Mouse (Mus musculus): ENCODE measurements at regions not wholly inside any gene's neighbourhood (a gene's known extent, or its start where the extent isn't known, plus 50 kb on each side); places are given as distances from the start of the nearest gene placed in this dataset.

GRCm38 (mm10) chr8:26824189-26824941, 152.8 kb upstream of the Zfp703 start:
- Histone ChIP-seq H3K4me1 (peaks cover 4% of the 10 kb centered on the region; the same call in 1 of the 2 replicates), H3K9ac (no peak overlapping the region), H3K36me3 (no peaks in the 10 kb centered on the region), H3K4me3 (replicated peaks) (no peak overlapping the region), H3K27me3 (peaks cover 29% of the 10 kb centered on the region), H3K9me3 (replicated peaks) (no peaks in the 10 kb centered on the region), H3K4me2 (no peak overlapping the region), H3K27ac (no peak overlapping the region)
- ATAC-seq (replicated peaks; ENCODE audit: low FRiP score), result peak; percentile 69
- 74% methylated on average over 8 of the region's 8 CpGs for WGBS

DNA sequence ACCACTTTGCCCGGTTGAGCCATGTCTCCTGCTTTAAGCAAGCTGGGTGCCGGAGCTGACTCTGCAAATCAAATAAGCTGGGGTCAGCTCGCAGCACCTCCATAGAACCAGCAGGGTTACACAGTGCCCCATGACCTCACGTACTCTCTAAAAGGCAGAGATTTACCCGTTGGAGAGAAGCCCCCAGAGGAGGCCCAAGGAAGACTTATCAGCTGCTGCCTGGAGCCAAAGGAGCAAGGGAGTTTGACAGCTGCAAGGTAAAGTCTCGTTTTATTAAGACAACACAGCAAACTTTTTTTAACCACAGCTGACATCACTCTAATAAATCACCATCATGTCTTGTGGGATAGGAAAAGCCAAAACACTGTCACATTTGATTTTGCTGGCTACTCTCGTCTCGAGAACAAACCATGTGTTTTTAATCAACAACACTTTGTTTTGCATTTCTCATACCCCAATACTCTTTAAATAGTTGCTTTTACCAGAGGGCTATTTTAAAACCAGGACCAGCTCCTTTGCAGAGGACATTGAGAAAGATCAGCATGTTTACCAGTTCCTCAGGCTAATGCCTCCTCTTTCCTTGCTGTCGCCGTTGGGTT, 148.7 kb upstream of the Zfp703 start:
- Histone ChIP-seq H3K4me2 (no peak overlapping the region), H3K4me3 (replicated peaks) (no peak overlapping the region), H3K9me3 (replicated peaks) (no peaks in the 10 kb centered on the region), H3K4me1 (peaks cover 21% of the 10 kb centered on the region), H3K27ac (no peak overlapping the region), H3K27me3 (peaks cover 40% of the 10 kb centered on the region), H3K36me3 (no peaks in the 10 kb centered on the region), H3K9ac (no peak overlapping the region)
- no peak for ATAC-seq (replicated peaks; ENCODE audit: low FRiP score)
- WGBS, result 22% methylated on average over 10 of the region's 10 CpGs

GRCm38 (mm10) chr8:26829313-26829712, 147.8 kb upstream of the Zfp703 start:
- no peak for ATAC-seq (replicated peaks; ENCODE audit: low FRiP score)
- H3K36me3 ChIP-seq, result no peaks in the 10 kb centered on the region
- H3K4me2 ChIP-seq, result no peak overlapping the region
- no peaks in the 10 kb centered on the region for H3K9me3 ChIP-seq (replicated peaks)
- WGBS, result 81% methylated on average over 4 of the region's 4 CpGs
- H3K4me1 ChIP-seq, result peaks cover 29% of the 10 kb centered on the region
- H3K4me3 ChIP-seq (replicated peaks), result no peak overlapping the region
- H3K27ac ChIP-seq, result no peak overlapping the region
- no peak overlapping the region for H3K9ac ChIP-seq
- peaks cover 40% of the 10 kb centered on the region for H3K27me3 ChIP-seq

DNA sequence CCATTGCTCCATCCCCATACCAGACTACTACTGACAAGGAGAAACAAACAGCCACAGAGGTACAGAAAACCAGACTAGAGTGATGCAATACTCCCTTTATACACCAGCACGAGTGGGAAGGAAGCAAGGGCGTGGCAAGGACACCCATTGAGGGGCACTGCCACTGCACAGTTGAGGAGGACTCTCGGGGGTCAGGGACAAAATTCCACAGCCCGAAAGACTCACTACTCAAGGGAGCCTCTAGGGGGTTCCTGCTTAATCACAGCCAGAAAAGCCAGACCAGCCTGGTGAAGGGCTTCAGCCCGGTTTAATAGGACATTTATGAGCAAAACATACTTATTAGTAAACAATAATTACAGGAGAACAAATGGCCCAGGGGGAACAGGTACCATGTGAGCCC, 146.0 kb upstream of the Zfp703 start:
- Histone ChIP-seq H3K4me1 (peaks cover 45% of the 10 kb centered on the region), H3K4me3 (replicated peaks) (no peak overlapping the region), H3K9ac (no peak overlapping the region), H3K27ac (no peak overlapping the region), H3K36me3 (no peaks in the 10 kb centered on the region), H3K9me3 (replicated peaks) (no peaks in the 10 kb centered on the region), H3K27me3 (peaks cover 27% of the 10 kb centered on the region), H3K4me2 (no peak overlapping the region)
- ATAC-seq (replicated peaks; ENCODE audit: low FRiP score), result no peak
- WGBS, result 30% methylated on average over 5 of the region's 5 CpGs

GRCm38 (mm10) chr8:26831790-26832189, 145.3 kb upstream of the Zfp703 start:
- no peak for ATAC-seq (replicated peaks; ENCODE audit: low FRiP score)
- 78% methylated on average over 6 of the region's 6 CpGs for WGBS
- H3K27ac ChIP-seq, result no peak overlapping the region
- H3K4me1 ChIP-seq, result peaks cover 47% of the 10 kb centered on the region
- no peaks in the 10 kb centered on the region for H3K9me3 ChIP-seq (replicated peaks)
- no peak overlapping the region for H3K4me3 ChIP-seq (replicated peaks)
- no peak overlapping the region for H3K4me2 ChIP-seq
- H3K36me3 ChIP-seq, result no peaks in the 10 kb centered on the region
- H3K9ac ChIP-seq, result no peak overlapping the region
- H3K27me3 ChIP-seq, result peaks cover 27% of the 10 kb centered on the region

DNA sequence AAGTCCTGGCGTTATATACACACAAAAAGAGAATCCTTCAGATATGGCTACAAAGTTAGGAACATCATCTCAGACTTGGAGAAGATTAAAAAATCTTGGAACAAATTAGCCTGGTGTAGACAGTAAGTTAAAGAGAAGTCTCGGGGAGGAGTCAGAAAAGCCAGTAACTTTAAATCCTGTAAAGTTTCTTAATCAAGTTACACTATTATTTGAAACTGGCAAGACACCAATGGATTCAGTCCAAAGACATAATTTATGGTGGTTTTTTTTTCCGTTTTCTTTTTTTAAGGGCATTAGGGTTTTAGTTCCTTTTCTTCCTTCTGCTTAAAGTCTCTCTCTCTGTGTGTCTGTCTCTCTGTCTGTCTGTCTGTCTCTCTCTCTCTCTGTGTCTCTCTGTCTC, 144.6 kb upstream of the Zfp703 start:
- Histone ChIP-seq H3K36me3 (no peaks in the 10 kb centered on the region), H3K4me1 (peaks cover 47% of the 10 kb centered on the region), H3K9me3 (replicated peaks) (no peaks in the 10 kb centered on the region), H3K4me3 (replicated peaks) (no peak overlapping the region), H3K9ac (no peak overlapping the region), H3K4me2 (no peak overlapping the region), H3K27ac (no peak overlapping the region), H3K27me3 (peaks cover 28% of the 10 kb centered on the region)
- ATAC-seq (replicated peaks; ENCODE audit: low FRiP score), result no peak
- 53% methylated on average over 3 of the region's 3 CpGs for WGBS

DNA sequence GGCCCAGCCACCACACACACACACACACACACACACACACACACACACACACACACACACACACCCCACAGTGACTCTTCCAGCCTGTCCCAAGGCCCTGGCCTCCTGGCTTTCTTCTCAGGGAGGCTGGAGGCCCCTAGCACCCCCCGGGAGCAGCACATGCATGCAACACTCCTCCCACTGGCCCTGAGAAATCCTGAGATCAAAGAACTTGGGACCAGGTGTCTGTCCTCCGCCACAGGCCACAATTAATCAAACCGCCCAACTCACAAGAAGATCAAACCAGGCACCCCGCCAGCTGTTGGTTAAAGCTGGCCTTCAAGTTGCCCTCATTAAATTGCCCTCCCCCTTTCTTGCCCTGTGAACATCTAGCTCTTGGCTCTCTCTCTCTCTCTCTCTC, 143.8 kb upstream of the Zfp703 start:
- H3K4me2 ChIP-seq, result no peak overlapping the region
- no peaks in the 10 kb centered on the region for H3K36me3 ChIP-seq
- no peak overlapping the region for H3K9ac ChIP-seq
- 10% methylated on average over 4 of the region's 4 CpGs for WGBS
- 0 out of 2 replicates have a peak overlapping the region, but pooled peaks have one; percentile 30 for H3K27ac ChIP-seq
- H3K4me3 ChIP-seq (replicated peaks), result no peak overlapping the region
- no peaks in the 10 kb centered on the region for H3K9me3 ChIP-seq (replicated peaks)
- ATAC-seq (replicated peaks; ENCODE audit: low FRiP score), result peak; percentile 93
- H3K4me1 ChIP-seq, result peaks cover 45% of the 10 kb centered on the region
- H3K27me3 ChIP-seq, result peaks cover 25% of the 10 kb centered on the region

GRCm38 (mm10) chr8:26833784-26834183, 143.3 kb upstream of the Zfp703 start:
- H3K36me3 ChIP-seq, result no peaks in the 10 kb centered on the region
- H3K4me3 ChIP-seq (replicated peaks), result no peak overlapping the region
- ATAC-seq (replicated peaks; ENCODE audit: low FRiP score), result no peak
- H3K27me3 ChIP-seq, result peaks cover 25% of the 10 kb centered on the region
- 36% methylated on average over 5 of the region's 5 CpGs for WGBS
- H3K4me1 ChIP-seq, result peaks cover 43% of the 10 kb centered on the region
- H3K9ac ChIP-seq, result no peak overlapping the region
- no peaks in the 10 kb centered on the region for H3K9me3 ChIP-seq (replicated peaks)
- no peak overlapping the region for H3K4me2 ChIP-seq
- H3K27ac ChIP-seq, result no peak overlapping the region

GRCm38 (mm10) chr8:26834604-26835003, 142.5 kb upstream of the Zfp703 start:
- H3K27me3 ChIP-seq, result peaks cover 25% of the 10 kb centered on the region
- peaks cover 43% of the 10 kb centered on the region for H3K4me1 ChIP-seq
- ATAC-seq (replicated peaks; ENCODE audit: low FRiP score), result no peak
- WGBS, result 76% methylated on average over 13 of the region's 13 CpGs
- no peak overlapping the region for H3K27ac ChIP-seq
- H3K9me3 ChIP-seq (replicated peaks), result no peaks in the 10 kb centered on the region
- no peak overlapping the region for H3K9ac ChIP-seq
- no peaks in the 10 kb centered on the region for H3K36me3 ChIP-seq
- H3K4me3 ChIP-seq (replicated peaks), result no peak overlapping the region
- no peak overlapping the region for H3K4me2 ChIP-seq

GRCm38 (mm10) chr8:26835076-26835475, 142.0 kb upstream of the Zfp703 start:
- Histone ChIP-seq H3K36me3 (no peaks in the 10 kb centered on the region), H3K4me1 (peaks cover 43% of the 10 kb centered on the region), H3K9ac (no peak overlapping the region), H3K27me3 (peaks cover 21% of the 10 kb centered on the region), H3K9me3 (replicated peaks) (no peaks in the 10 kb centered on the region), H3K27ac (no peak overlapping the region), H3K4me3 (replicated peaks) (no peak overlapping the region), H3K4me2 (no peak overlapping the region)
- WGBS, result 31% methylated on average over 8 of the region's 8 CpGs
- ATAC-seq (replicated peaks; ENCODE audit: low FRiP score), result no peak

GRCm38 (mm10) chr8:26835616-26836015, 141.5 kb upstream of the Zfp703 start:
- no peak overlapping the region for H3K9ac ChIP-seq
- peaks cover 17% of the 10 kb centered on the region for H3K27me3 ChIP-seq
- H3K36me3 ChIP-seq, result no peaks in the 10 kb centered on the region
- 48% methylated on average over 6 of the region's 6 CpGs for WGBS
- peaks cover 43% of the 10 kb centered on the region for H3K4me1 ChIP-seq
- no peaks in the 10 kb centered on the region for H3K9me3 ChIP-seq (replicated peaks)
- H3K4me3 ChIP-seq (replicated peaks), result no peak overlapping the region
- no peak for ATAC-seq (replicated peaks; ENCODE audit: low FRiP score)
- no peak overlapping the region for H3K4me2 ChIP-seq
- no peak overlapping the region for H3K27ac ChIP-seq

GRCm38 (mm10) chr8:26836552-26836951, 140.6 kb upstream of the Zfp703 start:
- H3K27ac ChIP-seq, result no peak overlapping the region
- no peak overlapping the region for H3K4me3 ChIP-seq (replicated peaks)
- H3K36me3 ChIP-seq, result no peaks in the 10 kb centered on the region
- peaks cover 43% of the 10 kb centered on the region for H3K4me1 ChIP-seq
- peaks cover 18% of the 10 kb centered on the region for H3K27me3 ChIP-seq
- 90% methylated on average over 7 of the region's 7 CpGs for WGBS
- no peak overlapping the region for H3K9ac ChIP-seq
- no peak overlapping the region for H3K4me2 ChIP-seq
- ATAC-seq (replicated peaks; ENCODE audit: low FRiP score), result no peak
- no peaks in the 10 kb centered on the region for H3K9me3 ChIP-seq (replicated peaks)

Data from kidney, embryonic 15.5 days (tissue).